Mouse (Mus musculus) neutrophil, adult 5-6 weeks (primary cell): ENCODE measurements around the gene Rnaseh2b. TPM values are rescaled to one million over a fixed set of nuclear protein-coding genes. Genes with fewer than 3 reads are reported as not detected.

Experiments used
- ATAC-seq: fragments of 151-379, 151-347 bp; 2 replicates; pipeline ENCODE4 v1.8.0; 2017; ENCODE audit warnings: mild to moderate bottlenecking, moderate TSS enrichment; ENCODE audit not compliant: insufficient number of reproducible peaks, poor library complexity, low FRiP score, severe bottlenecking; ENCODE audit errors: extremely low read depth
- total RNA-seq: library from RNA; stranded (forward); fragments of 200-1000 nt; gene quantifications from 2 replicates; pipeline ENCODE4 v1.2.3, GENCODE M21; 2017

The Rnaseh2b gene
- total RNA-seq, 1 experiment from 2014 or later: 7.6 TPM

GRCm38 (mm10) chr14:62416007-62416741 lies 123.8 kb downstream of the Rnaseh2b start:
- no peak for ATAC-seq

- ATAC-seq: no peak
These were observed 124.3 kb downstream of the Rnaseh2b start for GRCm38 (mm10) chr14:62416742-62417134.

- no peak for ATAC-seq
These were observed 125.1 kb downstream of the Rnaseh2b start for GRCm38 (mm10) chr14:62417501-62417900.

- no peak for ATAC-seq
These were observed 129.9 kb downstream of the Rnaseh2b start for GRCm38 (mm10) chr14:62422265-62422664.

Other genes starting within 250 kb of the Rnaseh2b start
- gene Dleu7, start 458 bp downstream of the Rnaseh2b start, total RNA-seq: not detected in 2 replicates
- gene Gucy1b2, start 163.7 kb downstream of the Rnaseh2b start, total RNA-seq: not detected in 2 replicates